Mouse (Mus musculus) neural tube, embryonic 11.5 days (tissue): ENCODE measurements around the gene Tpm1. TPM values are rescaled to one million over a fixed set of nuclear protein-coding genes. Genes with fewer than 3 reads are reported as not detected.
A peak's percentile ranks its signal among the peaks of the same experiment; 100 is the strongest.

Source experiments
- ATAC-seq: fragments of 200-750 bp; cut with Nextera tagmentation; 2 replicates; pipeline ENCODE4 v1.8.0; 2017; ENCODE audit warnings: moderate number of reproducible peaks, mild to moderate bottlenecking, moderate TSS enrichment, moderate library complexity; ENCODE audit not compliant: insufficient read depth, low FRiP score, low TSS enrichment
- DNase-seq: peaks from one replicate; pipeline ENCODE4 v3.0.0-alpha.2; 2015; ENCODE audit warnings: low spot score
- H3K27ac ChIP-seq: fragments of 300-500 bp; sonication (generic); 2 replicates; pipeline ENCODE4 v1.5.1; 2014; ENCODE audit warnings: low read depth, mild to moderate bottlenecking, low read length
- H3K27me3 ChIP-seq: fragments of 300-500 bp; sonication (generic); 2 replicates; pipeline ENCODE4 v1.6.1; 2014; ENCODE audit warnings: mild to moderate bottlenecking, low read length, mixed read lengths; ENCODE audit not compliant: control insufficient read depth, insufficient read depth
- H3K36me3 ChIP-seq: fragments of 300-500 bp; sonication (generic); 2 replicates; pipeline ENCODE4 v1.6.1; 2014; ENCODE audit warnings: mild to moderate bottlenecking, low read length, moderate library complexity, mixed read lengths; ENCODE audit not compliant: control insufficient read depth, insufficient read depth
- H3K4me1 ChIP-seq: fragments of 300-500 bp; sonication (generic); 2 replicates; pipeline ENCODE4 v1.6.1; 2014; ENCODE audit warnings: low read length, mixed read lengths; ENCODE audit not compliant: control insufficient read depth, insufficient read depth
- H3K4me2 ChIP-seq: fragments of 300-500 bp; sonication (generic); 2 replicates; pipeline ENCODE4 v1.6.1; 2014; ENCODE audit warnings: low read depth, mild to moderate bottlenecking, moderate library complexity
- H3K4me3 ChIP-seq: fragments of 300-500 bp; sonication (generic); 2 replicates; pipeline ENCODE4 v1.5.1; 2014; ENCODE audit warnings: low read depth, low read length
- H3K9ac ChIP-seq: fragments of 300-500 bp; sonication (generic); 2 replicates; pipeline ENCODE4 v1.6.1; 2014; ENCODE audit warnings: mild to moderate bottlenecking, low read length
- H3K9me3 ChIP-seq: fragments of 300-500 bp; sonication (generic); 2 replicates; pipeline ENCODE4 v1.6.1; 2016; ENCODE audit warnings: low read length; ENCODE audit not compliant: control insufficient read depth
- WGBS: fragments of 180-500 bp; shearing (Covaris S2); extraction: QIAGEN DNeasy Blood & Tissue Kit; methylation state at CpG from one replicate; pipeline ENCODE4 v1.1.7; 2014; 5-methylcytosine and 5-hydroxymethylcytosine counted together
- polyA plus RNA-seq: library from polyadenylated mRNA; unstranded; fragments of >200 nt; fragmentation: Nextera tagmentation; extraction: Ambion mirVana; gene quantifications from 2 replicates; pipeline ENCODE4 v1.2.1, GENCODE M21; 2014

The Tpm1 gene
- polyA plus RNA-seq, 1 experiment from 2014 or later = 364 TPM

GRCm38 (mm10) chr9:67005161-67005742, 44.0 kb downstream of the Tpm1 start:
- no peaks in the 10 kb centered on the region for H3K36me3 ChIP-seq
- H3K27me3 ChIP-seq = no peaks in the 10 kb centered on the region
- H3K9ac ChIP-seq = no peak overlapping the region
- no peak for DNase-seq
- ATAC-seq = no peak
- no peak overlapping the region for H3K4me3 ChIP-seq
- 84% methylated on average over 11 of the region's 11 CpGs for WGBS
- no peak overlapping the region for H3K27ac ChIP-seq
- no peaks in the 10 kb centered on the region for H3K9me3 ChIP-seq
- no peak overlapping the region for H3K4me2 ChIP-seq
- peaks cover 7% of the 10 kb centered on the region; the same call in 1 of the 2 replicates for H3K4me1 ChIP-seq

- ATAC-seq (no peak), DNase-seq (no peak)
- H3K9ac ChIP-seq = no peak overlapping the region
- H3K4me2 ChIP-seq = no peak overlapping the region
- H3K27me3 ChIP-seq = no peaks in the 10 kb centered on the region
- no peaks in the 10 kb centered on the region for H3K9me3 ChIP-seq
- H3K36me3 ChIP-seq = no peaks in the 10 kb centered on the region
- peaks cover 6% of the 10 kb centered on the region; the same call in 1 of the 2 replicates for H3K4me1 ChIP-seq
- 46% methylated on average over 4 of the region's 4 CpGs for WGBS
- H3K4me3 ChIP-seq = no peak overlapping the region
- no peak overlapping the region for H3K27ac ChIP-seq
Observed at GRCm38 (mm10) chr9:67003656-67004055, 45.5 kb downstream of the Tpm1 start.

GRCm38 (mm10) chr9:67003156-67003555, 46.0 kb downstream of the Tpm1 start:
- ATAC-seq (no peak), DNase-seq (no peak)
- no peaks in the 10 kb centered on the region for H3K9me3 ChIP-seq
- H3K36me3 ChIP-seq = no peaks in the 10 kb centered on the region
- H3K27me3 ChIP-seq = no peaks in the 10 kb centered on the region
- H3K4me2 ChIP-seq = no peak overlapping the region
- peaks cover 5% of the 10 kb centered on the region; the same call in 1 of the 2 replicates for H3K4me1 ChIP-seq
- H3K4me3 ChIP-seq = no peak overlapping the region
- H3K9ac ChIP-seq = no peak overlapping the region
- WGBS = 33% methylated on average over 4 of the region's 4 CpGs
- no peak overlapping the region for H3K27ac ChIP-seq

DNA sequence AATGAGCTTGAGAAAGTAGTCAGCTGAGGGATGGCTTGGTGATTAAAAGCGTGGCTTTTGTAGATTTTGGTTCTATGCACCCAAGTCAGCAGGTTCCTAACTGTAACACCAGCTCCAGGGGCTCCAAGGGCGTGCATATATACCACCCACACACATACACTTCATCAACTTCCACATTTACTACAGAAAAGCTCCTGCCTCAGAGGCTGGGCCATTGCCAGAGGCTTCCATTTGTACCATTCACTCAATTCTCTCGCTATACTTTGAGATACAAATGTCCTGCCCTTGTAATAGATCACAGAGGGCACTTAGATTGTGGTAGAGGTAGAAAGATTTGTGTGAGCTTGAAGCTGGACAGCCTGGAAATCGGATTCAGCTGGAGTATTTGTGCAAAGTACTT, 47.7 kb downstream of the Tpm1 start:
- 77% methylated on average over 4 of the region's 4 CpGs for WGBS
- ATAC-seq = no peak
- H3K27me3 ChIP-seq = no peaks in the 10 kb centered on the region

DNA sequence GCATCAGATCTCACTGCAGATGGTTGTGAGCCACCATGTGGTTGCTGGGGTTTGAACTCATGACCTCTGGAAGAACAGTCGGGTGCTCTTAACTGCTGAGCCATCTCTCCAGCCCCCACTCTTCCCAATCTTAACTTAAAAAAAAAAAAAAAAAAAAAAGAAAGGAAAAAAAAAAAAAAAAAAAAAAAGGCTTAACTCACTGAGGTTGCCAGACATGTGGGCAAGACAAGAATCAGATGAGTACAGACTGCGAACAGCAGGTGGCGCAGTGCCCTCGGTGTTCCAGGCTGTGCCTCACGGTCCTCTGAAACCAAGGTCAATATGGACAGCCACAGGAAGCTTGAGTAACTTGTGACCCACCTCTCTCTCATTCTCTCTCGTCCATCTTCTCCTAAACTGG, 48.2 kb downstream of the Tpm1 start:
- H3K4me2 ChIP-seq = no peak overlapping the region
- no peaks in the 10 kb centered on the region; the same call in 1 of the 2 replicates for H3K4me1 ChIP-seq
- H3K9ac ChIP-seq = no peak overlapping the region
- 6% methylated on average over 6 of the region's 6 CpGs for WGBS
- DNase-seq = peak; percentile 87
- H3K27me3 ChIP-seq = no peaks in the 10 kb centered on the region
- ATAC-seq = no peak
- no peaks in the 10 kb centered on the region for H3K36me3 ChIP-seq
- H3K4me3 ChIP-seq = no peak overlapping the region
- no peaks in the 10 kb centered on the region for H3K9me3 ChIP-seq
- H3K27ac ChIP-seq = no peak overlapping the region

More for the DNA sequence above, 47.7 kb downstream of the Tpm1 start:
- H3K27ac ChIP-seq = no peak overlapping the region
- no peaks in the 10 kb centered on the region for H3K9me3 ChIP-seq
- no peak for DNase-seq
- H3K36me3 ChIP-seq = no peaks in the 10 kb centered on the region
- H3K4me2 ChIP-seq = no peak overlapping the region
- H3K4me1 ChIP-seq = peaks cover 4% of the 10 kb centered on the region; the same call in 1 of the 2 replicates
- H3K4me3 ChIP-seq = no peak overlapping the region
- H3K9ac ChIP-seq = no peak overlapping the region

- no peak overlapping the region for H3K9ac ChIP-seq
- H3K4me2 ChIP-seq = no peak overlapping the region
- no peaks in the 10 kb centered on the region for H3K4me1 ChIP-seq
- H3K27ac ChIP-seq = no peak overlapping the region
- H3K36me3 ChIP-seq = no peaks in the 10 kb centered on the region
- DNase-seq (no peak), ATAC-seq (no peak)
- 92% methylated on average over 8 of the region's 8 CpGs for WGBS
- no peak overlapping the region for H3K4me3 ChIP-seq
- no peaks in the 10 kb centered on the region for H3K27me3 ChIP-seq
- no peaks in the 10 kb centered on the region for H3K9me3 ChIP-seq
Observed at GRCm38 (mm10) chr9:66999698-67000097, 49.5 kb downstream of the Tpm1 start.

DNA sequence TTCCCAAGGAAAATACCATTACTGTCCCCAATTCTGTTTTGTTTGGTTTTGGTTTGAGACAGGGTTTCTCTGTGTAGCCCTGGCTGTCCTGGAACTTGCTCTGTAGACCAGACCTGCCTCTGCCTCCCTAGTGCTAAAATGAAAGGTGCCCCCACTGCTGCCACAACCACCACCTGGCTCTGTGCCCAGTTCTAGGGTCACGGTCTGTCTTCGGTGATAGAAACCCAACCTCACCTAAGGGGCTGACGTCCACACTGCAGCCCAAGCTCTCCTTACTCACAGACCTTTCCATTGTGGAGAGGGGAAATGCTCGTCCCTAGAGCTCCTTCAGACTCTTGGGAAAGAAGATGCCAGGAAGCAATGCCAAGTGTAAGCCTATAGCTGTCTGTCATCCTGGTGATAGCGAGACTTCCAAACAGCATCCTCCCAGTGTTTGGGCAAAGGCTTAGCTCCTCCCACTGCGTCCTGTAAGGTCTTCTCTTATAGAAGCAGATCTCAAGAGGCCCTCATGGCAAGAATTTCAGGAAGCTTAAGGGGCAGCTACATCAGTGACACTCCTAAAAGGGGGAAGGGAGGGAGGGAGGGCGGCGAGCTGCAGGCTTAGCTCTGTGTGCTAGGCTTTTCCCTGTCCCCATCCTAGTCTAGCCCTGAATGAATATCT, 57.3 kb downstream of the Tpm1 start:
- H3K36me3 ChIP-seq = no peaks in the 10 kb centered on the region
- H3K4me2 ChIP-seq = no peak overlapping the region
- no peak overlapping the region for H3K27ac ChIP-seq
- no peaks in the 10 kb centered on the region for H3K4me1 ChIP-seq
- no peak overlapping the region for H3K4me3 ChIP-seq
- WGBS = 83% methylated on average over 8 of the region's 8 CpGs
- no peaks in the 10 kb centered on the region for H3K27me3 ChIP-seq
- no peaks in the 10 kb centered on the region for H3K9me3 ChIP-seq
- no peak for DNase-seq
- no peak overlapping the region for H3K9ac ChIP-seq
- ATAC-seq = no peak

- Histone ChIP-seq H3K4me3 (no peak overlapping the region), H3K9ac (no peak overlapping the region), H3K27me3 (no peaks in the 10 kb centered on the region), H3K4me2 (no peak overlapping the region), H3K27ac (no peak overlapping the region), H3K9me3 (no peaks in the 10 kb centered on the region), H3K4me1 (no peaks in the 10 kb centered on the region), H3K36me3 (no peaks in the 10 kb centered on the region)
- ATAC-seq (no peak), DNase-seq (no peak)
- WGBS = 71% methylated on average over 9 of the region's 9 CpGs
Observed at GRCm38 (mm10) chr9:66991021-66991749, 58.0 kb downstream of the Tpm1 start.
